Mouse (Mus musculus): ENCODE data around the gene Olfr15. TPM values are rescaled to one million over a fixed set of nuclear protein-coding genes. Genes with fewer than 3 reads are reported as not detected.

Olfr15 gene
- polyA plus RNA-seq, 1 experiment: not detected

DNA sequence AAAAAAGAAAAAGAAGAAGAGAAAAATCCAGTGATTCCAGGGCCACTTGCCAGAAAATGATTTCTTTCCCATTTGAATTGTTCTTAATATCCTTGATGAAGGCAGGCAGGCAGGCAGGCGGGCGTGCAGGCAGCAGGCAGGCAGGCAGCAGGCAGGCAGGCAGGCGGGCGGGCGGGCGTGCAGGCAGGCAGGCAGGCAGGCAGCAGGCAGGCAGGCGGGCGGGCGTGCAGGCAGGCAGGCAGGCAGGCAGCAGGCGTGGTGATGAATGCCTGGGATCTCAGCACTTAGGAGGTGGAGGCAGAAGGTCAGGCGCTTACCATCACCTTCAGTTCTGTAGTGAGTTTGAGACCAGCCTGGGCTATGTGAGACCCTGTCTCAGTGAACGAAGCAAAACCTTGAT, 21.9 kb downstream of the Olfr15 start:
- WGBS: 59% methylated on average over 12 of the region's 12 CpGs
- DNase-seq: no peak

DNA sequence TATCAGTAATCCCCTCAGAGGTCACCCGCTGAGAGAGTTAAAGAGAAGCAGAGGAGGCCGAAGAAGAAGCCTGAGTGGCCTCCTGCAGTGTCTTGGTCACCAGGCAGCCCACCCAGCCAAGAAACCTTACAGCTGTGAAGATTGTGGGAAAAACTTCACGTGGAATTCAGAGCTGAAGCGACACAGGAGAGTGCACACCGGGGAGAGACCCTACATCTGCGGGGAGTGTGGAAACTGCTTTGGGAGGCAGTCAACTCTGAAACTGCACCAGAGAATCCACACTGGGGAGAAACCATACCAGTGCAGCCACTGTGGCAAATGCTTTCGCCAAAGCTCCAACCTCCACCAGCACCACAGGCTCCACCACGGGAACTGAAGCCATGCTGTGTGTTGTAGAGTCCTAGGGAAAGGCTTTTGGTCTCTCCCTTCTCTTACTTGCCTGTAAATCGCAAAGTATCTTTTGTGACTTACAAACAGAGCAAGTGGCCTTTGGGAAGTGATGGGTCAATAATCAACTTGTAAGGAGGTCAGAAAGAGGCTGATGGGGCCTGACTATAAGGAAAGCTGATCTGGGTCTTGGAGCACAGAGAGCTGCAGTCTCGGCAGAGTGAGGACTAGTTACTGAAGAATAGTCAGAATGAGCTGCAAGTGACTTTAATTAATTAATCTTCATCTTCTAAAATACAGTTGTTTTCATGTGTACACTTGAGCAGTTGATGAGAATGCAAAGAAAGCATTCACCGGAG, 23.9 kb downstream of the Olfr15 start:
- WGBS: 33% methylated on average over 11 of the region's 11 CpGs
- Histone ChIP-seq H3K27ac (ENCODE audit: insufficient read depth, low read length) (no peak overlapping the region), H3K4me3 (replicated peaks; ENCODE audit: insufficient read depth, low read depth, low read length) (no peak overlapping the region), H3K27me3 (ENCODE audit: control insufficient read depth, insufficient read depth, low read length) (no peaks in the 10 kb centered on the region), H3K4me1 (ENCODE audit: control insufficient read depth, insufficient read depth, low read length) (no peaks in the 10 kb centered on the region)
- DNase-seq: no peak
- TF ChIP-seq POLR2A (IDR thresholded peaks at IDR 0.05; ENCODE audit: borderline replicate concordance, insufficient read depth, low read length) (no peak), CTCF (IDR thresholded peaks at IDR 0.05; ENCODE audit: borderline replicate concordance, insufficient read depth, low read depth, low read length) (no peak)

More for the DNA sequence above, 21.9 kb downstream of the Olfr15 start:
- TF ChIP-seq POLR2A (IDR thresholded peaks at IDR 0.05; ENCODE audit: borderline replicate concordance, insufficient read depth, low read length) (no peak), CTCF (IDR thresholded peaks at IDR 0.05; ENCODE audit: borderline replicate concordance, insufficient read depth, low read depth, low read length) (no peak)
- Histone ChIP-seq H3K27ac (ENCODE audit: insufficient read depth, low read length) (no peak overlapping the region), H3K4me1 (ENCODE audit: control insufficient read depth, insufficient read depth, low read length) (no peaks in the 10 kb centered on the region; the same call in 1 of the 2 replicates), H3K27me3 (ENCODE audit: control insufficient read depth, insufficient read depth, low read length) (no peaks in the 10 kb centered on the region), H3K4me3 (replicated peaks; ENCODE audit: insufficient read depth, low read depth, low read length) (no peak overlapping the region)

DNA sequence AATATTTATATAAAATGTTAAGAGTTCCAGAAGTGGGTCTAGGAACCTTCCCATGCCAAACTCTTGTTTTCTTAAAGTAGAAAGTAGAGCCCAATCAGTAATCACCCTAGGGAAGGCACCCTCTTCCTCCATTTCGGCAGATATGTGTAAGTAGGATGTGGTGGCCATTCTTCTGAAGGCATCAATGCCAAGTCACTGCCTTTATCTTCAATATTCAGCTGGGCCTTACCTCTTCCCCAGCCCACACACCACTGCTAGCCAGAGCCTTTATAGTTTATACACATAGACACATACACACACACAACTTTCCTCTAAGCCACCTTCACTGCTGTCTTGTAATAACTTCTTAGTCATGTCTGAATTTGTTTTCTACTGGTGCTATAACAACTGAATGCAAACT, 25.1 kb downstream of the Olfr15 start:
- H3K27me3 ChIP-seq (ENCODE audit: control insufficient read depth, insufficient read depth, low read length): no peaks in the 10 kb centered on the region
- WGBS: 87% methylated on average over 1 of the region's 1 CpGs
- H3K4me1 ChIP-seq (ENCODE audit: control insufficient read depth, insufficient read depth, low read length): no peaks in the 10 kb centered on the region
- no peak for TF ChIP-seq POLR2A (IDR thresholded peaks at IDR 0.05; ENCODE audit: borderline replicate concordance, insufficient read depth, low read length)
- TF ChIP-seq CTCF (IDR thresholded peaks at IDR 0.05; ENCODE audit: borderline replicate concordance, insufficient read depth, low read depth, low read length): no peak
- no peak for DNase-seq
- no peak overlapping the region for H3K27ac ChIP-seq (ENCODE audit: insufficient read depth, low read length)
- no peak overlapping the region for H3K4me3 ChIP-seq (replicated peaks; ENCODE audit: insufficient read depth, low read depth, low read length)

DNA sequence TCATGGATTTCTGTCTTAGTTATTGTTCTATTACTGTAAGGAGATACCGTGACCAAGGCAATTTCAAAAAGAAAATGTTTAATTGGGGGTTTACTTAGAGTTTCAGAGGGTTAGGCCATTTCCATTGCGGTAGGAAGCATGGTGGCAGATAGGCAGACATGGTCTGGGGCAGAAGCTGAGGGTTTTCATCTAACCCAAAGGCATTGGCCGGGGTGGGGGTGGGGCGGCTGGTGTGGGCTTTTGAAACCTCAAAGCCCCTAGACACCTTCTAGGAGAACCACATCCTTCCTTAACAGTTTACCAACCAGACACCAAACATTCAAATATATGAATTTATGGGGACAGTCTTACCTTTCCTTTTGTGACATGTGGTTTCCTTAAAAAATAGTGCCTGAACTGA, 28.6 kb downstream of the Olfr15 start:
- Histone ChIP-seq H3K4me1 (ENCODE audit: control insufficient read depth, insufficient read depth, low read length) (no peaks in the 10 kb centered on the region), H3K4me3 (replicated peaks; ENCODE audit: insufficient read depth, low read depth, low read length) (no peak overlapping the region), H3K27me3 (ENCODE audit: control insufficient read depth, insufficient read depth, low read length) (no peaks in the 10 kb centered on the region), H3K27ac (ENCODE audit: insufficient read depth, low read length) (no peak overlapping the region)
- no peak for DNase-seq
- no peak for TF ChIP-seq POLR2A (IDR thresholded peaks at IDR 0.05; ENCODE audit: borderline replicate concordance, insufficient read depth, low read length)
- TF ChIP-seq CTCF (IDR thresholded peaks at IDR 0.05; ENCODE audit: borderline replicate concordance, insufficient read depth, low read depth, low read length): no peak
- 97% methylated on average over 4 of the region's 4 CpGs for WGBS

DNA sequence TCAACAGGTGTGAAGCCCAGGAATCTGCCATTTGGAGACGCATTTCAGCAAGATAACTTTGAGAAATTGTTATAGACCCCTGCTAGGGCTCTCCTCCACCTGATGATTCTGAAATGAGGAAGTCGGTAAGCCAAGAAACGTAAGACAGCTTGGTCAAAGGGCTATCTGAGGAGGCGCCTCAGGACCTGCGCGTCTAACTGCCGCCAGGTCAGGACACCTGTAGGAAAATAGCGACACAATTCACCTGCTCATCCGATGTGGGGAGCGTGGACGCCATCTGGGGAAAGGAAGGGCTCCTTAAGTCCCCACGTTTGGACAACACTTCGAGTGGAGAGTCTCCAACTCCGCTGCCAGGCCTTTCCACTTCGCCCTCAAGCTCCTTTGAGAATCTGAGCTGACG, 41.1 kb downstream of the Olfr15 start:
- Histone ChIP-seq H3K27me3 (ENCODE audit: control insufficient read depth, insufficient read depth, low read length) (no peaks in the 10 kb centered on the region), H3K4me3 (replicated peaks; ENCODE audit: insufficient read depth, low read depth, low read length) (peak overlapping the region; percentile 81), H3K27ac (ENCODE audit: insufficient read depth, low read length) (no peak overlapping the region), H3K4me1 (ENCODE audit: control insufficient read depth, insufficient read depth, low read length) (peaks cover 3% of the 10 kb centered on the region)
- WGBS: 2% methylated on average over 16 of the region's 16 CpGs
- no peak for DNase-seq
- no peak for TF ChIP-seq POLR2A (IDR thresholded peaks at IDR 0.05; ENCODE audit: borderline replicate concordance, insufficient read depth, low read length)
- TF ChIP-seq CTCF (IDR thresholded peaks at IDR 0.05; ENCODE audit: borderline replicate concordance, insufficient read depth, low read depth, low read length): no peak

DNA sequence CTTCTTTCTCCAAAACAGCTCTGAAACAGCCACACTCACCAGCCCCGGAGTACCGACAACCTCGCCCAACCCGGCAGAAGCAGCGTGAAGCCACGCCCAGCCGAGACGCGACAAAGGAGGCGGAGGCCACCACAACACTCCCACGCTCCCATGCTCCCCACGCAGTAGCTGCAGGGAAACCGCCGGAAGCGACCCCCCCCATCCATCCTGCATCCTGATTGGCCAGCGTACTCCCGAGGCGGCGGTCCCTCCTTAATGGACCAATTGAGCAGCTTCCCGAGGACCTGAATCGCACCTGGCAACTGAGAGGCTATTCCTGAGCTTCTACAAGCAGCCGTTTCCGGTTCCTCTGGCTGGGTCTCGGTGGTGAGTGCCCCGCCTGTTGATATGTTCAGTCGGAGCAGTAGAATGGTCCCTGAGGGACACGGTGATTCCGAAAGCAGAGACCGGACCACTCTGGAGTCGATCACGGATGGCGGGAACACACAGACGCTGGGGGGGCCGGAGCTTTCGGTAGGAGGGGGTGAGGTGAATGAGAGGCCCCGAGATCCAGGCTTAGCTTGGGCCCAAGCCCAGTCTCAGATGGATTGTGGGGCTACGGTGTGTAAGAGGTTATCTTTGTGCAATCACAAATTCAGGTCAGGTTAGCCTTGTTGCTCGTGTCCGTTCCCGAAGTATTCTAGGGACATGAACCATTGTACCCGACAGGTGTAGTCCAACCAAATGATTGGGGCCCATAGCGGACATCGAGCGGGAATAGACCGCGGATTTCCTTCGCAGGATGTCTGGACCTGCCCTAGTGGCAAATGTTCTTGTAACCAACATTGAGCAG, 41.8 kb downstream of the Olfr15 start, which contains the start of gene Naa60:
Gene Naa60 (plus strand): TSS at position 160 of the 832 bp plus-strand sequence.
- Histone ChIP-seq H3K4me1 (ENCODE audit: control insufficient read depth, insufficient read depth, low read length) (peaks cover 3% of the 10 kb centered on the region), H3K27ac (ENCODE audit: insufficient read depth, low read length) (peak within 1 kb of the TSS; percentile 64), H3K27me3 (ENCODE audit: control insufficient read depth, insufficient read depth, low read length) (no peaks in the 10 kb centered on the region), H3K4me3 (replicated peaks; ENCODE audit: insufficient read depth, low read depth, low read length) (peak within 1 kb of the TSS; percentile 81)
- TF ChIP-seq CTCF (IDR thresholded peaks at IDR 0.05; ENCODE audit: borderline replicate concordance, insufficient read depth, low read depth, low read length) (no peak), POLR2A (IDR thresholded peaks at IDR 0.05; ENCODE audit: borderline replicate concordance, insufficient read depth, low read length) (no peak; the same call in 1 of the 2 replicates)
- 3% methylated on average over 47 of the region's 47 CpGs for WGBS
- DNase-seq: peak; percentile 86 to 92

DNA sequence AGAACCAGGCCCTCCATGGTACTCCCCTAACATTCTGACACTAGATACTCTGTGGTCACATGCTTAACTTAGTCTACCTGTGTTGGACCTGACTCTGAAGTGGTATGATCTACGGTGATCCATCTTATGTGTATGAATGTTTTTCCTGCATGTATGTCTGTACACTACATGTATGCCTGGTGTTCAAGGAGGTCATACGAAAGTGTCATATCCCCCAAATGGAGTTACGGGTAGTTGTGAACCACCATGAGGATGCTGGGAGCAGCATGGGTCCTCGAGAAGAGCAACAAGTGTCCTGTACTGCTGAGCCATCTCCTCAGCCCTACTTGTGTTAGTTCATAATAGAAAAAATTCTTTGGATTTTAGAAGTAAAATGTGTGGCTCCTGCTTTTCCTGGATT, 45.7 kb downstream of the Olfr15 start:
- 90% methylated on average over 4 of the region's 4 CpGs for WGBS
- Histone ChIP-seq H3K4me3 (replicated peaks; ENCODE audit: insufficient read depth, low read depth, low read length) (no peak overlapping the region), H3K4me1 (ENCODE audit: control insufficient read depth, insufficient read depth, low read length) (peaks cover 4% of the 10 kb centered on the region), H3K27me3 (ENCODE audit: control insufficient read depth, insufficient read depth, low read length) (no peaks in the 10 kb centered on the region), H3K27ac (ENCODE audit: insufficient read depth, low read length) (no peak overlapping the region)
- DNase-seq: no peak
- TF ChIP-seq POLR2A (IDR thresholded peaks at IDR 0.05; ENCODE audit: borderline replicate concordance, insufficient read depth, low read length) (no peak), CTCF (IDR thresholded peaks at IDR 0.05; ENCODE audit: borderline replicate concordance, insufficient read depth, low read depth, low read length) (no peak)
